ENCODE assay signal across 9 mouse cellular contexts in the genomic region with DNA sequence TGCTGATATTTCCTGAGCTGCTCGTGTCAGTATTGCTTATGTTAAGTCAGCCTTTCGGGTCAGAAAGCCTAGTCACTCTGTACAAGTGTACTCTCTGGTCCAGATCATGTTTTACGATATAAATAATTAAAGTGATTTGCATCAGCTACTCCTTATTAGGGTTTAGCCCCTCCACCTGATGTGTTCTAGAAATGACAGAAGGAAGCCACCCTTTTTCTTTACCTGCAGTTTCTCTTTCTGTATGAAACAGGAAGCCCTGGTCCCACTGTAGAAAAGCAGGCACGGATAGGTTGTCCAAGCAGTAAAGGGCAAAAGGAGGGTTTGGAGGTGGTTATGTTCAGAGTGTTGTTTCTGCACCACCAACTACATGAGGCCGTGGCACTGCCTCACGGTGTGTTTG. TPM values are rescaled to one million over a fixed set of nuclear protein-coding genes. Genes with fewer than 3 reads are reported as not detected.
DNase-seq lines count a peak whose midpoint lies in the region; ATAC-seq and TF ChIP-seq lines count a peak whose summit lies in the region.
"Had no signal": no experiment of that assay in that cellular context is flagged by ENCODE, and none has a peak within 500 bp of the region (broad histone marks: within the 10 kb centered on the region; RNA-seq: fewer than 3 reads in every experiment).

No protein-coding gene starts in this region.

- 0 out of 2 replicates have a peak overlapping the region, but pooled peaks have one; percentile 81 for H3K9ac ChIP-seq in kidney, postnatal 0 days (ENCODE audit: low read depth, low read length)
- H3K9ac ChIP-seq in intestine, embryonic 15.5 days, result peak overlapping the region; percentile 73; the same call in 1 of the 2 replicates
- H3K9ac ChIP-seq in neural tube, embryonic 12.5 days, result no peak overlapping the region

- H3K4me3 ChIP-seq in kidney, postnatal 0 days (replicated peaks; ENCODE audit: low read depth, low read length), result peak overlapping the region; percentile 75
- no peak overlapping the region for H3K4me3 ChIP-seq in kidney, adult 2 months (ENCODE audit: insufficient read depth, low read depth, low read length)
- H3K4me3 ChIP-seq in embryonic facial prominence, embryonic 10.5 days, result peak overlapping the region; percentile 94
- H3K4me3 ChIP-seq in intestine, embryonic 15.5 days (replicated peaks), result peak overlapping the region; percentile 82
- peak overlapping the region; percentile 76 for H3K4me3 ChIP-seq in neural tube, embryonic 12.5 days

- no peak for TF ChIP-seq POLR2A in kidney, adult 2 months (IDR thresholded peaks at IDR 0.05; ENCODE audit: low read depth, low read length)

- no peak for TF ChIP-seq CTCF in kidney, postnatal 0 days (IDR thresholded peaks at IDR 0.05; ENCODE audit: low read depth)
- no peak for TF ChIP-seq CTCF in kidney, adult 2 months (conservative IDR thresholded peaks at IDR 0.05; ENCODE audit: insufficient read depth, insufficient read length, low read depth, low read length)

- peaks cover 25% of the 10 kb centered on the region for H3K36me3 ChIP-seq in kidney, postnatal 0 days (ENCODE audit: insufficient read depth, low read length)
- H3K36me3 ChIP-seq in kidney, adult 2 months (ENCODE audit: control insufficient read depth, insufficient read depth, low read length), result no peaks in the 10 kb centered on the region
- H3K36me3 ChIP-seq in embryonic facial prominence, embryonic 10.5 days (replicated peaks), result peaks cover 54% of the 10 kb centered on the region
- H3K36me3 ChIP-seq in intestine, embryonic 15.5 days, result peaks cover 13% of the 10 kb centered on the region; the same call in 1 of the 2 replicates
- peaks cover 50% of the 10 kb centered on the region for H3K36me3 ChIP-seq in neural tube, embryonic 12.5 days

- no peak overlapping the region for H3K27ac ChIP-seq in kidney, postnatal 0 days
- H3K27ac ChIP-seq in kidney, adult 2 months (ENCODE audit: insufficient read depth, low read depth, low read length), result no peak overlapping the region
- H3K27ac ChIP-seq in embryonic facial prominence, embryonic 10.5 days (replicated peaks), result no peak overlapping the region
- H3K27ac ChIP-seq in intestine, embryonic 15.5 days, result no peak overlapping the region
- H3K27ac ChIP-seq in neural tube, embryonic 12.5 days, result no peak overlapping the region

- H3K27me3 ChIP-seq in kidney, postnatal 0 days (ENCODE audit: insufficient read depth, low read length), result no peaks in the 10 kb centered on the region
- no peaks in the 10 kb centered on the region for H3K27me3 ChIP-seq in kidney, adult 2 months (replicated peaks; ENCODE audit: control insufficient read depth, insufficient read depth, low read length)
- H3K27me3 ChIP-seq in embryonic facial prominence, embryonic 10.5 days (replicated peaks; ENCODE audit: low read depth, poor library complexity, severe bottlenecking), result no peaks in the 10 kb centered on the region
- no peaks in the 10 kb centered on the region for H3K27me3 ChIP-seq in intestine, embryonic 15.5 days (replicated peaks)
- H3K27me3 ChIP-seq in neural tube, embryonic 12.5 days (replicated peaks), result no peaks in the 10 kb centered on the region

- ATAC-seq in kidney, postnatal 0 days (replicated peaks; ENCODE audit: low FRiP score, low read depth), result no peak
- ATAC-seq in intestine, embryonic 15.5 days, result no peak
- no peak for ATAC-seq in neural tube, embryonic 12.5 days (ENCODE audit: low FRiP score, low read depth)
- ATAC-seq in granulocyte monocyte progenitor cell, adult 5-6 weeks (replicated peaks; ENCODE audit: poor library complexity, severe bottlenecking), result no peak

- 69% methylated on average over 6 of the region's 6 CpGs for WGBS in kidney, postnatal 0 days
- WGBS in kidney, adult 2 months, result 48% methylated on average over 6 of the region's 6 CpGs
- WGBS in embryonic facial prominence, embryonic 10.5 days, result 82% methylated on average over 6 of the region's 6 CpGs
- WGBS in intestine, embryonic 15.5 days, result 76% methylated on average over 6 of the region's 6 CpGs
- 81% methylated on average over 6 of the region's 6 CpGs for WGBS in neural tube, embryonic 12.5 days

- no peaks in the 10 kb centered on the region for H3K9me3 ChIP-seq in kidney, postnatal 0 days (replicated peaks; ENCODE audit: low read length)
- no peaks in the 10 kb centered on the region for H3K9me3 ChIP-seq in embryonic facial prominence, embryonic 10.5 days
- H3K9me3 ChIP-seq in intestine, embryonic 15.5 days, result no peaks in the 10 kb centered on the region
- no peaks in the 10 kb centered on the region for H3K9me3 ChIP-seq in neural tube, embryonic 12.5 days

- H3K4me1 ChIP-seq in kidney, postnatal 0 days (replicated peaks; ENCODE audit: insufficient read depth, low read length), result peaks cover 8% of the 10 kb centered on the region; the same call in 1 of the 2 replicates
- H3K4me1 ChIP-seq in kidney, adult 2 months (ENCODE audit: control insufficient read depth, insufficient read depth, low read length), result peaks cover under 1% of the 10 kb centered on the region
- peaks cover 16% of the 10 kb centered on the region for H3K4me1 ChIP-seq in embryonic facial prominence, embryonic 10.5 days
- peaks cover 8% of the 10 kb centered on the region; the same call in 1 of the 2 replicates for H3K4me1 ChIP-seq in intestine, embryonic 15.5 days (replicated peaks)
- peaks cover 15% of the 10 kb centered on the region for H3K4me1 ChIP-seq in neural tube, embryonic 12.5 days

- DNase-seq in kidney, postnatal 0 days (ENCODE audit: low spot score), result no peak
- DNase-seq in kidney, adult 2 months, result no peak
- DNase-seq in embryonic facial prominence, embryonic 10.5 days (ENCODE audit: low spot score), result no peak
- DNase-seq in ovary, postnatal 36 days (ENCODE audit: low spot score), result no peak
- DNase-seq in cerebellum, adult 11-12 months, result no peak

- H3K4me2 ChIP-seq in kidney, postnatal 0 days (ENCODE audit: low read length), result peak overlapping the region; percentile 72
- peak overlapping the region; percentile 70 for H3K4me2 ChIP-seq in intestine, embryonic 15.5 days (replicated peaks)
- H3K4me2 ChIP-seq in neural tube, embryonic 12.5 days (replicated peaks), result peak overlapping the region; percentile 87

RNA-seq across cellular contexts. Expression of a gene that starts 1.5 kb away (rescaled TPM):
- 11.3 and 14.8 TPM in 2 replicates for polyA plus RNA-seq in kidney, postnatal 0 days (2015; fragmentation: Nextera tagmentation; extraction: Ambion mirVana)
- 7.5 and 8.9 TPM in 2 replicates for polyA plus RNA-seq in kidney, adult 2 months (2012; rRNA removed)
- 15.9 and 17.9 TPM in 2 replicates for polyA plus RNA-seq in embryonic facial prominence, embryonic 10.5 days (2016; fragmentation: Nextera tagmentation; extraction: Ambion mirVana)
- 13.6 TPM in 2 replicates for polyA plus RNA-seq in intestine, embryonic 15.5 days (2015; fragmentation: Nextera tagmentation; extraction: Ambion mirVana)
- polyA plus RNA-seq in neural tube, embryonic 12.5 days (2016; fragmentation: Nextera tagmentation; extraction: Ambion mirVana), result 12.9 and 14.2 TPM in 2 replicates
- 37.9 and 42.6 TPM in 2 replicates for total RNA-seq in granulocyte monocyte progenitor cell, adult 5-6 weeks (2014; fragmentation: Nextera tagmentation)
- 11.3 and 26.3 TPM in 2 replicates for total RNA-seq in granulocyte monocyte progenitor cell, adult 5-6 weeks (2017)

RNA-seq across cellular contexts. Expression of a gene that starts 47.1 kb away (rescaled TPM):
- polyA plus RNA-seq in kidney, postnatal 0 days (2015; fragmentation: Nextera tagmentation; extraction: Ambion mirVana), result 35.1 and 39.2 TPM in 2 replicates
- polyA plus RNA-seq in kidney, adult 2 months (2012; rRNA removed), result 34.3 TPM in 2 replicates
- 40.4 and 41.1 TPM in 2 replicates for polyA plus RNA-seq in embryonic facial prominence, embryonic 10.5 days (2016; fragmentation: Nextera tagmentation; extraction: Ambion mirVana)
- polyA plus RNA-seq in intestine, embryonic 15.5 days (2015; fragmentation: Nextera tagmentation; extraction: Ambion mirVana), result 32.0 and 36.6 TPM in 2 replicates
- polyA plus RNA-seq in neural tube, embryonic 12.5 days (2016; fragmentation: Nextera tagmentation; extraction: Ambion mirVana), result 56.4 and 56.5 TPM in 2 replicates
- 38.1 and 65.5 TPM in 2 replicates for total RNA-seq in granulocyte monocyte progenitor cell, adult 5-6 weeks (2014; fragmentation: Nextera tagmentation)
- total RNA-seq in granulocyte monocyte progenitor cell, adult 5-6 weeks (2017), result 18.7 and 29.1 TPM in 2 replicates

RNA-seq across cellular contexts. Expression of a gene that starts 47.6 kb away (rescaled TPM):
- 65.1 and 80.9 TPM in 2 replicates for polyA plus RNA-seq in kidney, postnatal 0 days (2015; fragmentation: Nextera tagmentation; extraction: Ambion mirVana)
- 57.8 and 69.5 TPM in 2 replicates for polyA plus RNA-seq in kidney, adult 2 months (2012; rRNA removed)
- 38.9 and 40.3 TPM in 2 replicates for polyA plus RNA-seq in embryonic facial prominence, embryonic 10.5 days (2016; fragmentation: Nextera tagmentation; extraction: Ambion mirVana)
- 43.3 and 47.7 TPM in 2 replicates for polyA plus RNA-seq in intestine, embryonic 15.5 days (2015; fragmentation: Nextera tagmentation; extraction: Ambion mirVana)
- 71.6 and 77.6 TPM in 2 replicates for polyA plus RNA-seq in neural tube, embryonic 12.5 days (2016; fragmentation: Nextera tagmentation; extraction: Ambion mirVana)
- total RNA-seq in granulocyte monocyte progenitor cell, adult 5-6 weeks (2014; fragmentation: Nextera tagmentation), result 15.0 and 19.4 TPM in 2 replicates
- total RNA-seq in granulocyte monocyte progenitor cell, adult 5-6 weeks (2017), result 3.1 and 6.7 TPM in 2 replicates

RNA-seq across cellular contexts. Expression of a gene that starts 58.6 kb away (rescaled TPM):
- 0.34 and 0.36 TPM in 2 replicates for polyA plus RNA-seq in kidney, postnatal 0 days (2015; fragmentation: Nextera tagmentation; extraction: Ambion mirVana)
- polyA plus RNA-seq in kidney, adult 2 months (2012; rRNA removed), result 0.27 and 0.33 TPM in 2 replicates
- 1.0 and 1.2 TPM in 2 replicates for polyA plus RNA-seq in embryonic facial prominence, embryonic 10.5 days (2016; fragmentation: Nextera tagmentation; extraction: Ambion mirVana)
- polyA plus RNA-seq in intestine, embryonic 15.5 days (2015; fragmentation: Nextera tagmentation; extraction: Ambion mirVana), result 0.54 and 0.57 TPM in 2 replicates
- 8.2 and 10.3 TPM in 2 replicates for polyA plus RNA-seq in neural tube, embryonic 12.5 days (2016; fragmentation: Nextera tagmentation; extraction: Ambion mirVana)
- 1.2 TPM in 1 of 2 replicates, not detected in the other for total RNA-seq in granulocyte monocyte progenitor cell, adult 5-6 weeks (2014; fragmentation: Nextera tagmentation)
- not detected in 2 replicates for total RNA-seq in granulocyte monocyte progenitor cell, adult 5-6 weeks (2017)
- total RNA-seq: neutrophil, adult 5-6 weeks had no signal
